Mouse (Mus musculus) megakaryocyte, embryonic 14.5 days (primary cell): ENCODE results near the gene Ooep.

Experiments used
- FLI1 ChIP-seq: IDR thresholded peaks from 2 replicates; pipeline ENCODE4 v1.6.1; 2012; ENCODE audit warnings: low read length, inconsistent platforms, mixed read lengths
- GATA1 ChIP-seq: IDR thresholded peaks from 3 replicates; pipeline ENCODE4 v1.6.1; 2012; ENCODE audit warnings: mixed read lengths, low read length, inconsistent platforms, borderline replicate concordance

GRCm38 (mm10) chr9:78374885-78375389 is 3.6 kb downstream of the Ooep start:
- no peak for TF ChIP-seq GATA1
- TF ChIP-seq FLI1 = no peak
